11 mouse cellular contexts compared by ENCODE assay signal in the genomic region with DNA sequence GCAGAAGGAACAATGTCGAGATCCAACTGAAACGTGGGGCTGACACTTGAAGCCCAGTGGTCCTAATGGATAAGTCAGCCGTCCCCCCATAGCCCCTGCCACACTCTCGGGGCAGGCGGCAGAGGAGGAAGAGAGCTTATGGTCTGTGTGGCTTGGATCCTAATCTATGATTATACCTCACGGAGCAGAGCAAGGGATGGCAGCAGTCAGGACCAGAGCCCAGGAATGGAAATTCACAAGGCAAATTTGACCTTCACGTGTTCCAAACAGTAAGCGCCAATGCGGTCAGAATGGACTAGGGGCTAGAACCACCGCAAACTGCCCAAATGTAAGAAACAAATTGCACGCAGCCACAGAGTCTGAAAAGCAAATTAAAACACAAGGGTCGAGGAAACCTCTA. TPM values are rescaled to one million over a fixed set of nuclear protein-coding genes. Genes with fewer than 3 reads are reported as not detected.
A peak's percentile ranks its signal among the peaks of the same experiment; 100 is the strongest.
DNase-seq lines count a peak whose midpoint lies in the region; ATAC-seq lines count a peak whose summit lies in the region.
"Had no signal": no experiment of that assay in that cellular context is flagged by ENCODE, and none has a peak within 500 bp of the region (broad histone marks: within the 10 kb centered on the region; RNA-seq: fewer than 3 reads in every experiment).

No protein-coding gene starts in this region.

- intact Hi-C loops in heart, postnatal 14 days (cut with DNase I) = no loop called here

- 60% methylated on average over 12 of the region's 12 CpGs for WGBS in limb, embryonic 13.5 days
- 87% methylated on average over 12 of the region's 12 CpGs for WGBS in limb, embryonic 10.5 days
- WGBS in macrophage (ENCODE audit: missing documents) = 59% methylated on average over 12 of the region's 12 CpGs
- 86% methylated on average over 12 of the region's 12 CpGs for WGBS in forebrain, embryonic 12.5 days

- H3K27ac ChIP-seq in limb, embryonic 13.5 days = no peak overlapping the region; the same call in 1 of the 2 replicates
- H3K27ac ChIP-seq in limb, embryonic 10.5 days = no peak overlapping the region
- peak overlapping the region; percentile 50 for H3K27ac ChIP-seq in macrophage
- no peak overlapping the region for H3K27ac ChIP-seq in forebrain, embryonic 12.5 days
- H3K27ac ChIP-seq: liver, embryonic 14.5 days; neural tube, embryonic 12.5 days had no signal

- peaks cover 56% of the 10 kb centered on the region for H3K4me1 ChIP-seq in limb, embryonic 13.5 days
- peaks cover 35% of the 10 kb centered on the region for H3K4me1 ChIP-seq in limb, embryonic 10.5 days
- peaks cover 4% of the 10 kb centered on the region; the same call in 1 of the 2 replicates for H3K4me1 ChIP-seq in forebrain, embryonic 12.5 days

- peaks cover 76% of the 10 kb centered on the region for H3K79me2 ChIP-seq in macrophage (ENCODE audit: inconsistent target)

- no peak overlapping the region for H3K4me3 ChIP-seq in limb, embryonic 13.5 days
- no peak overlapping the region for H3K4me3 ChIP-seq in limb, embryonic 10.5 days
- no peak overlapping the region for H3K4me3 ChIP-seq in macrophage (ENCODE audit: inconsistent target)
- H3K4me3 ChIP-seq in forebrain, embryonic 12.5 days (replicated peaks) = no peak overlapping the region
- H3K4me3 ChIP-seq: neural tube, embryonic 12.5 days had no signal

- peak overlapping the region; percentile 39; the same call in 1 of the 2 replicates for H3K4me2 ChIP-seq in limb, embryonic 13.5 days (replicated peaks)
- H3K4me2 ChIP-seq in forebrain, embryonic 12.5 days = no peak overlapping the region
- H3K4me2 ChIP-seq: neural tube, embryonic 12.5 days had no signal

- peak; percentile 84 for DNase-seq in heart, adult 11 months
- DNase-seq in heart, postnatal 14 days = no peak
- DNase-seq in limb, embryonic 10.5 days (ENCODE audit: low spot score) = no peak
- peak; percentile 26 for DNase-seq in adrenal gland, postnatal 14 days
- no peak for DNase-seq in lung, adult 18-20 months
- DNase-seq: retina, postnatal 1 day had no signal

- no peaks in the 10 kb centered on the region for H3K36me3 ChIP-seq in limb, embryonic 13.5 days
- no peaks in the 10 kb centered on the region for H3K36me3 ChIP-seq in limb, embryonic 10.5 days
- H3K36me3 ChIP-seq in macrophage (ENCODE audit: inconsistent target) = no peaks in the 10 kb centered on the region
- no peaks in the 10 kb centered on the region for H3K36me3 ChIP-seq in forebrain, embryonic 12.5 days (replicated peaks)
- H3K36me3 ChIP-seq: neural tube, embryonic 12.5 days had no signal

- H3K9ac ChIP-seq in limb, embryonic 13.5 days = no peak overlapping the region
- no peak overlapping the region for H3K9ac ChIP-seq in forebrain, embryonic 12.5 days
- H3K9ac ChIP-seq: liver, embryonic 14.5 days; neural tube, embryonic 12.5 days had no signal

- peak; percentile 41 for ATAC-seq in limb, embryonic 13.5 days (ENCODE audit: low FRiP score, low read depth)
- ATAC-seq in forebrain, embryonic 12.5 days (ENCODE audit: low FRiP score) = no peak

- H3K9me3 ChIP-seq in limb, embryonic 13.5 days = no peaks in the 10 kb centered on the region
- no peaks in the 10 kb centered on the region for H3K9me3 ChIP-seq in limb, embryonic 10.5 days (replicated peaks)
- no peaks in the 10 kb centered on the region for H3K9me3 ChIP-seq in forebrain, embryonic 12.5 days
- H3K9me3 ChIP-seq: neural tube, embryonic 12.5 days had no signal

- H3K27me3 ChIP-seq in limb, embryonic 13.5 days = no peaks in the 10 kb centered on the region
- no peaks in the 10 kb centered on the region for H3K27me3 ChIP-seq in limb, embryonic 10.5 days (ENCODE audit: low read depth, poor library complexity, severe bottlenecking)
- H3K27me3 ChIP-seq in forebrain, embryonic 12.5 days = no peaks in the 10 kb centered on the region
- H3K27me3 ChIP-seq: neural tube, embryonic 12.5 days had no signal

RNA-seq across cellular contexts. Expression of a gene that starts 14.5 kb away (rescaled TPM):
- total RNA-seq in heart, postnatal 14 days (2021) = 10 to 100 TPM; 72.9 to 74.6 TPM
- 12.9 and 13.1 TPM in 2 replicates for polyA plus RNA-seq in limb, embryonic 13.5 days (2015; fragmentation: Nextera tagmentation; extraction: Ambion mirVana)
- polyA plus RNA-seq in limb, embryonic 10.5 days (2016; fragmentation: Nextera tagmentation; extraction: Ambion mirVana) = 5.5 and 5.9 TPM in 2 replicates
- 50.8 and 57.1 TPM in 2 replicates for total RNA-seq in adrenal gland, postnatal 14 days (2021)
- total RNA-seq in macrophage (2018; cell fraction: chromatin; rRNA removed) = 100 to 1,000 TPM in 23 of 26 experiments, 10 to 100 TPM in 3; 81.2 to 742 (median 166) TPM
- total RNA-seq in macrophage (2018; cell fraction: cytosol; rRNA removed) = 10 to 100 TPM; 24.4 to 73.3 (median 37.5) TPM
- 100 to 1,000 TPM in 11 of 26 experiments, 10 to 100 TPM in 15; 50.6 to 688 (median 88.0) TPM for total RNA-seq in macrophage (2018; cell fraction: nucleus; rRNA removed)
- polyA plus RNA-seq in macrophage (2018) = 27.2 to 54.0 TPM (median 36.3 TPM) in 3 replicates
- 29.6 and 30.1 TPM in 2 replicates for polyA plus RNA-seq in forebrain, embryonic 12.5 days (2016; fragmentation: Nextera tagmentation; extraction: Ambion mirVana)

Comparison
In these comparisons a context has a peak if more than half of its experiments do, and no peak if none do; other contexts are left out.
1. DNase-seq: peak in heart, adult 11 months (single experiment) and adrenal gland, postnatal 14 days (single experiment); none in heart, postnatal 14 days (0 of 2), limb, embryonic 10.5 days (single experiment) and lung, adult 18-20 months (0 of 2).